Mouse (Mus musculus): Measurements from ENCODE around the gene Flii.

DNA sequence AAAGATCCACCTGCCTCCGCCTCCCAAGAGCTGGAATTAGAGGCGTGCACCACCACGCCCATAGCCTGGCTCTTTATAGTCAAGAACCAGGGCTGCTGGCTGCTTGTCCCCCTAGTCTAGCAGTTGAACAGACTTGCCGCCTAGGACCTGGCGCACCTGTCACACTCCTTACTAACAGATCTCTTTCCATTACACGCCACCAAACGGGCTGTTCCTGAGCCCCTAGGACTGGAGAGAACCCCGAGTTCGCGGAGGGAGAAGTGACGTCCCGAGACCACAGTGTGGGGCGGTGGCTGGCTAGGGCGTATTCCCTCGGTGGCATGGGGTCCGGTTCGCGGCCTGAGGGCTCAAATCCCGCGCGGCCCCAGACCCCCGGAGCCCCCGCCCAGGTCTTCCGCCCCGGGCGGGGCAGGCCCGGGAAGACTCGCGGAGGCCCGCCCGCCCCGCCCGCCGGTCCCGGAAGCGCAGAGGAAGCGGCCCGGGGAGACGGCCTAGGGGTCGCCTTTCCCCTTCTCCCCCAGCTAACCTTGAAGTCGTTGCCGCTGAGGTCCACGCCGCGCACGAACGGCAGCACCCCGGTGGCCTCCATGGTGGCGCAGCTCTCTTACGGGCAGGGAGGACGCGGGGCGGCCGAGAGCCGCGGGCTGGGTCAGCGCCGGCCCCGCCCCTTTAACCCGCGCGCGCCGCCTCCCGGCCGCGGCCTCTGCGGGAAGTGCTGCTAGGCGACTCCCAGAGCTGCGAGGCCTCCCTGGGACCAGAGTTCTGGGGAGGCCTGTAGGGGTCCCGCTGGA is at the start of gene Flii:
- TF ChIP-seq CTCF (IDR thresholded peaks at IDR 0.05; ENCODE audit: low read depth, low read length) (no peak), GATA1 (IDR thresholded peaks at IDR 0.05; ENCODE audit: borderline replicate concordance, low read length) (no peak), POLR2AphosphoS5 (IDR thresholded peaks at IDR 0.05; ENCODE audit: insufficient replicate concordance, low read depth, low read length) (no peak), GATA2 (IDR thresholded peaks at IDR 0.05; ENCODE audit: borderline replicate concordance, low read depth, low read length) (no peak)

All from G1E (cell line).